Mouse (Mus musculus): ENCODE data around the gene Jtb.

Jtb gene

GRCm38 (mm10) chr3:90231507-90232333, at the start of gene Jtb:
TSS of gene Jtb (plus strand) at chr3:90231597.
- peak; percentile 97 for DNase-seq (ENCODE audit: low spot score)

- DNase-seq (ENCODE audit: low spot score) = no peak
Observed at GRCm38 (mm10) chr3:90183581-90183980, 47.8 kb upstream of the Jtb start.

GRCm38 (mm10) chr3:90190859-90191510, 40.4 kb upstream of the Jtb start:
- DNase-seq (ENCODE audit: low spot score) = no peak

GRCm38 (mm10) chr3:90194759-90195158, 36.6 kb upstream of the Jtb start:
- no peak for DNase-seq (ENCODE audit: low spot score)

- DNase-seq (ENCODE audit: low spot score) = no peak
Observed at GRCm38 (mm10) chr3:90195644-90196043, 35.8 kb upstream of the Jtb start.

- DNase-seq (ENCODE audit: low spot score) = no peak
Observed at GRCm38 (mm10) chr3:90197548-90197947, 33.8 kb upstream of the Jtb start.

GRCm38 (mm10) chr3:90202884-90203283, 28.5 kb upstream of the Jtb start:
- no peak for DNase-seq (ENCODE audit: low spot score)

GRCm38 (mm10) chr3:90203619-90204018, 27.8 kb upstream of the Jtb start:
- no peak for DNase-seq (ENCODE audit: low spot score)

- DNase-seq (ENCODE audit: low spot score) = no peak
Observed at GRCm38 (mm10) chr3:90204582-90204981, 26.8 kb upstream of the Jtb start.

- DNase-seq (ENCODE audit: low spot score) = no peak
Observed at GRCm38 (mm10) chr3:90208662-90209061, 22.7 kb upstream of the Jtb start.

- no peak for DNase-seq (ENCODE audit: low spot score)
Observed at GRCm38 (mm10) chr3:90209908-90210566, 21.4 kb upstream of the Jtb start.

GRCm38 (mm10) chr3:90211475-90212398, 19.7 kb upstream of the Jtb start:
- DNase-seq (ENCODE audit: low spot score) = no peak

- DNase-seq (ENCODE audit: low spot score) = no peak
Observed at GRCm38 (mm10) chr3:90212723-90213122, 18.7 kb upstream of the Jtb start.

GRCm38 (mm10) chr3:90213377-90213866, 18.0 kb upstream of the Jtb start, which contains the start of the genes Rps27 and Rab13:
TSS of gene Rps27 (minus strand) at chr3:90213651.
TSS of gene Rab13 (plus strand) at chr3:90213695.
- peak; percentile 98 for DNase-seq (ENCODE audit: low spot score)

GRCm38 (mm10) chr3:90213956-90214684, 17.3 kb upstream of the Jtb start:
- DNase-seq (ENCODE audit: low spot score) = peak; percentile 58

GRCm38 (mm10) chr3:90215825-90216380, 15.5 kb upstream of the Jtb start:
- no peak for DNase-seq (ENCODE audit: low spot score)

- peak; percentile 80 for DNase-seq (ENCODE audit: low spot score)
Observed at GRCm38 (mm10) chr3:90220088-90220487, 11.3 kb upstream of the Jtb start.

GRCm38 (mm10) chr3:90220531-90220951, 10.9 kb upstream of the Jtb start:
- DNase-seq (ENCODE audit: low spot score) = peak; percentile 73

GRCm38 (mm10) chr3:90221123-90221522, 10.3 kb upstream of the Jtb start:
- DNase-seq (ENCODE audit: low spot score) = no peak

- no peak for DNase-seq (ENCODE audit: low spot score)
Observed at GRCm38 (mm10) chr3:90222455-90222854, 8.9 kb upstream of the Jtb start.
